Mouse (Mus musculus) bone marrow, adult 2 months (tissue): Measurements from ENCODE around the gene Carmil1. TPM values are rescaled to one million over a fixed set of nuclear protein-coding genes. Genes with fewer than 3 reads are reported as not detected.

Experiments
- H3K27ac ChIP-seq: fragments of 200-500 bp; 2 replicates; pipeline ENCODE4 v1.5.1; 2012; ENCODE audit warnings: low read depth, mild to moderate bottlenecking, control low read depth, inconsistent platforms, low read length; ENCODE audit not compliant: control insufficient read depth, poor library complexity, insufficient read depth
- H3K4me1 ChIP-seq: fragments of 200-500 bp; 2 replicates; pipeline ENCODE4 v1.6.1; 2011; ENCODE audit warnings: low read length; ENCODE audit not compliant: control insufficient read depth, insufficient read depth
- H3K4me3 ChIP-seq: fragments of 200-500 bp; replicated peaks from 2 replicates; pipeline ENCODE3; 2011; ENCODE audit warnings: mild to moderate bottlenecking, low read depth, low read length, control low read depth; ENCODE audit not compliant: control insufficient read depth
- CTCF ChIP-seq: fragments of 200-500 bp; IDR thresholded peaks from 2 replicates; pipeline ENCODE4 v1.5.1; 2011; ENCODE audit warnings: low read length, control low read depth; ENCODE audit not compliant: control insufficient read depth, insufficient read depth
- POLR2A ChIP-seq: fragments of 200-500 bp; IDR thresholded peaks from 2 replicates; pipeline ENCODE4 v1.6.1; 2011; ENCODE audit warnings: low read depth, mild to moderate bottlenecking, control low read depth, low read length, borderline replicate concordance; ENCODE audit not compliant: control insufficient read depth
- WGBS: fragments of 180-500 bp; shearing (Covaris S2); methylation state at CpG from one replicate; pipeline ENCODE4 v1.1.7; 2018; 5-methylcytosine and 5-hydroxymethylcytosine counted together
- polyA plus RNA-seq: library from polyadenylated mRNA; stranded (reverse); fragments of >200 nt; gene quantifications from 2 replicates; pipeline ENCODE4 v1.2.4, GENCODE M21; 2011; ENCODE audit warnings: low replicate concordance; ENCODE audit not compliant: missing spikeins, insufficient read depth, insufficient read length

The Carmil1 gene
- polyA plus RNA-seq, 1 experiment: 9.8 TPM

DNA sequence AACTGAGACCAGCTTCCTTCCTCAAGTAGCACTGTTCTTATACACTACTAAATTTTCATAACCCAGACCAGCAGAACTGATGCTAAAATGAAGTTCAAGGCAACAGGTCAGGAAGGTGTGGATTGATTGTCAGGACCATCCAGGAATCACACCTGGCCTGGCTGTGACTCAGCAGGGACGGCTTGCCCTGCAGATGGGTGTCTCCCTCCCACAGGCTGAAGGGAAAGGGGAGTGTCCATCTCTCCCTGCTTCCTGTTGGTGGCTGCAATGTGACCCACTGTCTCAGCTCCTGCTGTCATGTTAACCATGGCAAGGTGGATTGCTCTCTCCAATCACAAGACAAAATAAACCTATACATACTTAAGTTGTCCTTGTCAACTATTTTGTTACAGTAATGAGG lies 215.1 kb downstream of the Carmil1 start:
- Histone ChIP-seq H3K4me3 (no peak overlapping the region), H3K4me1 (no peaks in the 10 kb centered on the region), H3K27ac (no peak overlapping the region)
- TF ChIP-seq CTCF (no peak), POLR2A (no peak)
- 14% methylated on average over 1 of the region's 1 CpGs for WGBS

DNA sequence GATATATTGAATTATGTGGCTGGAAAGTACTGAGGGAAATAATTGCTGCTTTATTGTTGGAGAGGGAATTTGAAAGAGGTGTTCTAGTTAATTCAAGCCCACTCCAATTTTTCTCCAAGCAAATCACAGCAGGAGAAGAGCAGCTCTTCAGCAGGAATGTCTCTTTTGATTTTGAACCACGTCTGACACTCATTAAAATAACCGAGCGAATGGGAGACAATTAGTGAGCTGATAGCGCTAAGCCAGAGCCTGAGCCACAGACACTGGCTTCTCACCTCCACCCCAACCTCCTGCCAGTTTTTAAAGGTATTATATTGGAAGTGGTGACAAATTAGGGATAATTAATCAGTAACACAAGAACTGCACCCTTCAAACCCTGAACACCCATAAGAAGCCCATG lies 217.8 kb downstream of the Carmil1 start:
- TF ChIP-seq CTCF (no peak), POLR2A (no peak)
- Histone ChIP-seq H3K4me1 (no peaks in the 10 kb centered on the region), H3K27ac (no peak overlapping the region), H3K4me3 (no peak overlapping the region)
- WGBS: 87% methylated on average over 4 of the region's 4 CpGs

DNA sequence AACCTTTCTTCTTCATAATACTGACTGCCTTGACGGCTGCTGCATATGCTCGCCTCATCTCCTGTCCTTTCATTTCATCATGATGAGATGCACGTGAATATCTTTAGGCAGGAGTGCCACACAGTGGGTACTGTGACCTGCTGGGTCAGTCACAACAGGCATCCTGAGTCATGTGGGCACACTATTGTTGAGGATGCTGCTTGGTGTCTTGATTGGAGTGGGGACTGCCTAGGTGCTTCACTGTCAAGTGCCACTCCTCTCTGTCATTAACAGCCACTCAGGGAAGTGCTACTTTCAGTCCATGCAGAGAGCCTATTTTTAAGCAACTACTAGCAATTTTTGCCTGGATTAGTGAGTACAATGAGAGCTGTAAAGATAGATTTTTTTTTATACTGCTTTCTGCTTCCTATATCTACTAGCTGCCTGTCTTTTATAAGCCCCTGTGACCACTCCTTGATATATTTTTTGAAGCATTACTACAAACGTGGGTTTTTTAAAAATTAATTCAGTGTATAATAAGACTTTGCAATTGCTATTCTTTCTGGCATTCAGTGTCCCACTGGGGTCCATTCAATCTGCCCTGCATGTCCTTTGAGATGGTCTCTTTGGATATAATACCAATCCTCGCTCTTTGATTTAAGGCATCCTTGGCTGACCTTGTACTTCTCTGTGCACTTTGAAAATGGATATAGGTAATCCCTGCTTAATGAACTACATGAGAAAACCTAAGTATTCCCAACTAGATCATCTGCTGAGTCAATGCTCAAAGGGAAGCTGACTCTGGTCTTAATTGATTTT lies 225.3 kb downstream of the Carmil1 start:
- TF ChIP-seq CTCF: no peak
- no peak for TF ChIP-seq POLR2A
- WGBS: 72% methylated on average over 5 of the region's 5 CpGs
- Histone ChIP-seq H3K27ac (no peak overlapping the region), H3K4me3 (no peak overlapping the region), H3K4me1 (no peaks in the 10 kb centered on the region)

DNA sequence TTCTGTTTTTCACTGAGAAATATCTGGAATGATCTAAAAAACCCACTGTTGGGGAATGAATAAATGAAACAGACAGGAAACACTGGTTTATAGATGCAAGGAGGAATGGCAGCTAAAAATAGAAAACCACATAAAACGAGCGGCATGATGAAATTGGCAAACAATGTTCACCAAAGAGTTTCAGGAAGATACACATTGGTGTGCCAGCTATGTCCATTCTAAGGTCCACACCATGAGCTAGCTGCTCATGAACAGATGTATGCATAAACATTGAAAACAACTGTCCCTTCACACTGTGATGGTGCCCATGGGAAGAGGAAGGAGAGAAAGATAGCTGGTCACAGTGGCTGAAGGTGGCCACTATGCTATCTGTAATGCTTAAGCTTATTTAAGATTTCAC lies 229.1 kb downstream of the Carmil1 start:
- 12% methylated on average over 2 of the region's 2 CpGs for WGBS
- no peak for TF ChIP-seq POLR2A
- TF ChIP-seq CTCF: no peak
- Histone ChIP-seq H3K27ac (no peak overlapping the region), H3K4me3 (no peak overlapping the region), H3K4me1 (no peaks in the 10 kb centered on the region)

DNA sequence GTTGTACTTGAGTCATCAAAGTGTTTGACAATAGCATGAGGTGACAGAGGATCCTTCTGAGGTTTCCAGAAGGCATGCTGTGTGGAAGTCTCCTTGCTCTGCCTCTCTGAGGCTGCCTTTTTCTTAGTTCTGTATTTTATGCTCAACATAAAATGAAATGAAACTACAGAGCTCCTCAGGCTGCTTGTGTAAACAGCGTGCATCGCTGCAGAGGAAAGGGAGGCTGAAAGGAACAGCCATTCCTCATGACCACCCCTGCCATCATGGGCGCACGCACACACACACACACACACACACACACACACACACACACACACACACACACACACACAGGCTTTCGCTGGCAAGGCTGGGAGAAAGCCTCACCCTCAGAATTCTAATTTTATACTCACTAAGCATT lies 230.3 kb downstream of the Carmil1 start:
- Histone ChIP-seq H3K27ac (no peak overlapping the region), H3K4me3 (no peak overlapping the region), H3K4me1 (no peaks in the 10 kb centered on the region)
- TF ChIP-seq CTCF (no peak), POLR2A (no peak)
- 42% methylated on average over 5 of the region's 5 CpGs for WGBS

DNA sequence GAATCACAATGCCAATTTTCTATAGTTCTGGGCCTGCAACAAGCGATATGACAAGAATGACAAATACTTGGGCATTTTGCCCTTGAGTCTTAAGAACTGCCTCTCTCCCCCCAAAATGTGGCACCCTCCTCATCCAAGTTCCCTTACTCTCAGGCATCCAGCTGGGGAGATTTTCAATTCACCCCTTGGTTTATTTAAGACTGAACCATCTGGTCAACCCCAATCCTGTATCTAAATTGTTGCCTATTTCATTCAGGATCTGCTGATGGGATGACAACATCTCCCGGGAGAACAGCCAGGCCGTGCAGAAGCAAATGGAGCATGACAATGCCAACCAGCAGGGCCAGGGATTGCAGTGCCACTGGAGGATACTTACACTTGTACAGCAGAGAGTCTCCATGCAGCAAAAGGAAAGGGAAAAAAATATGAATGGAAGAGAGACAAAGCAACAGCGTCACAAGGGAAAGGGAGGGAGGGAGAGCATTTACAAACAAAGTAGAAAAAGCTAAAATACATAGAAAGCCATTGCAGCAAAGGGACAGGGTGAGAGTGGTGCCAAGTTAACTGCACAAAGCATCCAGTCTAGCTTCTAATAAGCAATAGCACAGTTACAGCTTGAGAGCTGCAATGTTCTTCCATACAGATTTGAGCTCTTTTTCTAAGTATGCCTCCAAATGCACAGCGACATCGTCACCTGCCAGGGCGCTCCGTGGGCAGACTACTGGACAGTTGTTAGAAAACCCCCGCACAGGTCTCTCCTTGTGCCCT lies 231.1 kb downstream of the Carmil1 start:
- WGBS: 85% methylated on average over 9 of the region's 9 CpGs
- Histone ChIP-seq H3K27ac (no peak overlapping the region), H3K4me3 (no peak overlapping the region), H3K4me1 (no peaks in the 10 kb centered on the region)
- no peak for TF ChIP-seq CTCF
- no peak for TF ChIP-seq POLR2A

DNA sequence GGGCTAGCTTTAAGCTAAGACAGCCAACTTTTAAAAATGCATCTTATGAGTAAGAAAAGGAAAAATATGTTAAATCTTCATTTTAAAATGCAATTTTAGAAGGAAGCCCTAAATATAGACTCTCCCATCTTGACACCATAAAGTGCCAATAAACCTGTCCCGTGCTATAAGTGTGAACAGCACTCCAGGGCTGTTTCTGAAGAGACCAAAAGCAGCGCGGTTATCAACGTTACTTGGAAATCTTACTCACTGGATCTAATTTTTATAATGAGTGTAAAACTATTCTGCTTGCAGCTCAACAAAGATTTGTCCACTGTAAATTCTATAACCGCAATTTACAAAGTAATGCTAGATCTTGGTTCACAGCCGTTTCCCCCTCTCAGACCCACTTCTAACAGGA lies 232.0 kb downstream of the Carmil1 start:
- no peak overlapping the region for H3K27ac ChIP-seq
- H3K4me1 ChIP-seq: no peaks in the 10 kb centered on the region
- TF ChIP-seq CTCF (no peak), POLR2A (no peak)
- 88% methylated on average over 6 of the region's 6 CpGs for WGBS
- no peak overlapping the region for H3K4me3 ChIP-seq

DNA sequence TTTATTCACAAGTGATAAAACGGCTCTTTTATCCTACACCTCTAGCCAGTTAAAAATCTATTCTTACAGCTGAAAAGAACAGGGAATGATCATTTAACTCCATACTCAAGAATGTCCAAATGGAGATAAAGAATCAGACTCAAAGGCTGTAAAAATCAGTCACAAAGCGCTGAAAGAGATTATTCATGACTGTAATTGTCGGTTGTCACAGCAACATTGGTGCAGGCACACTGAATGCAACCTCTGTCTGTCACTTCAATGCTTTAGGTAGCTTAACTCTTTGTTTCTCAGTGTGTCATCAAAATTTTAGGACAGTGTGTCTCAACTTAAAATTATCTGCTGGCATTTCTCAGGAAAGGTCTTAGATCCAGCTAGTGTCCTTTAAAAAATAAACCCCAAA lies 235.3 kb downstream of the Carmil1 start:
- TF ChIP-seq CTCF (no peak), POLR2A (no peak)
- Histone ChIP-seq H3K4me3 (no peak overlapping the region), H3K4me1 (no peaks in the 10 kb centered on the region), H3K27ac (no peak overlapping the region)
- WGBS: 86% methylated on average over 3 of the region's 3 CpGs

DNA sequence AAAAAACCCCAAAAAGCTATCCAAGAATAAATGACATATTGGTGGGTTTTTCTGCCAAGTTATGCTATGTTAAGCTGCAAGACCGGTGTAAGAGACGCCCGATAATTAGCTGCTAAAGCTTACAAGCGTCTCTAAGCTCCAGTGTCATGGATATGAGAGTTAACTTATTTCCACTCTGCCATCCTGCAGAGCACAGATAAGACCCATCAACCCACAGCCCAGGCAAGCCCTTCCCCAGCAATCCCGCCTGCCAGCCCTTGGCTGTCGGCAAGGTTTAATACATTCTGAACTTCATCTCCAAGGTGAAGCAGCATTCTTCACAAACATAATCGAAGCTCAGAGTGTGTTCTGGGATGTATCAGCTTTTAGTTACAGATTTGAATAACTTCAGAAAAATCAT lies 240.4 kb downstream of the Carmil1 start:
- TF ChIP-seq CTCF: no peak
- Histone ChIP-seq H3K4me3 (no peak overlapping the region), H3K4me1 (peaks cover 2% of the 10 kb centered on the region), H3K27ac (no peak overlapping the region)
- WGBS: 69% methylated on average over 7 of the region's 7 CpGs

DNA sequence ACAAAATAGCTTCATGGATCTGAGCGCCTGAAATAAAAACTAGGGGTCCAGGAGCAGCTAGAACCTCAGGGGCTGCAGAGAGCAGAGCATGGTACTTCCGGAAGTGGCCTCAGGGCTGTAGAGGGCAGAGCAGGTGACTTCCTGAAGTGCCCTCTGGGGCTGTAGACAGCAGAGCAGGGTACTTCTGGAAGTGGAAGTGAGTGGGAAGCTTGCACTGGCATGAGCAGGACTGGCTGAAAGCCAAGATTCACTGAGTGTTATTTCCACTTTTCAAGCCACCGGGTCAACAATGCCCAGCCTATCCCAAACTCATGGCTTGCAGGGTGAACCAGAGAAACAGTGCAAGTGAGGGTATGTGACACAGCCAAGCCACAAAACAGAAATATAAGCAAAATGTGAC lies 243.1 kb downstream of the Carmil1 start:
- no peak overlapping the region for H3K4me3 ChIP-seq
- TF ChIP-seq POLR2A (no peak), CTCF (no peak)
- 40% methylated on average over 3 of the region's 3 CpGs for WGBS
- peaks cover 2% of the 10 kb centered on the region for H3K4me1 ChIP-seq
- no peak overlapping the region for H3K27ac ChIP-seq
